Mouse (Mus musculus): ENCODE data around the gene Ppp3ca.

- no peak for TF ChIP-seq CTCF (IDR thresholded peaks at IDR 0.05; ENCODE audit: low read depth)
- TF ChIP-seq EP300 (IDR thresholded peaks at IDR 0.05; ENCODE audit: low read depth): no peak
These were observed 263.1 kb downstream of the Ppp3ca start for GRCm38 (mm10) chr3:136933071-136933470.

Data from heart, postnatal 0 days (tissue).